Mouse (Mus musculus) E14TG2a.4 (cell line): ENCODE results near the gene Esrp2.

Source experiments
- CTCF ChIP-seq: conservative IDR thresholded peaks from 2 replicates; pipeline ENCODE4 v1.5.1; 2014; ENCODE audit warnings: low read length
- NANOG ChIP-seq: IDR thresholded peaks from 2 replicates; pipeline ENCODE4 v1.6.1; 2014; ENCODE audit warnings: borderline replicate concordance, low read length, mixed read lengths
- POU5F1 ChIP-seq: IDR thresholded peaks from 2 replicates; pipeline ENCODE4 v1.6.1; 2014; ENCODE audit warnings: low read length, borderline replicate concordance

- TF ChIP-seq CTCF (no peak), POU5F1 (no peak), NANOG (no peak)
Measured at GRCm38 (mm10) chr8:106163251-106163650, 26.5 kb upstream of the Esrp2 start.
